Mouse (Mus musculus) small intestine, adult 2 months (tissue): ENCODE results near the gene Ttc30a1.

Experiments
- CTCF ChIP-seq: fragments of 200-500 bp; IDR thresholded peaks from 2 replicates; pipeline ENCODE4 v1.5.1; 2012; ENCODE audit warnings: low read depth, mild to moderate bottlenecking, control low read depth, inconsistent platforms, low read length, moderate library complexity, mixed read lengths; ENCODE audit not compliant: insufficient replicate concordance, insufficient read length; ENCODE audit errors: extremely low read depth
- POLR2A ChIP-seq: fragments of 200-500 bp; IDR thresholded peaks from 2 replicates; pipeline ENCODE4 v1.6.1; 2012; ENCODE audit warnings: low read depth, mild to moderate bottlenecking, control low read depth, inconsistent platforms, low read length, moderate library complexity

- TF ChIP-seq CTCF: peak; percentile 59
- no peak for TF ChIP-seq POLR2A
These were observed 9.2 kb upstream of the Ttc30a1 start for GRCm38 (mm10) chr2:75990885-75991539.
